Mouse (Mus musculus) common myeloid progenitor, adult 5-6 weeks (primary cell): Measurements from ENCODE around the gene Rgcc. TPM values are rescaled to one million over a fixed set of nuclear protein-coding genes. Genes with fewer than 3 reads are reported as not detected.
A peak's percentile ranks its signal among the peaks of the same experiment; 100 is the strongest.

Experiments used
- ATAC-seq: replicated peaks from 2 replicates; pipeline ENCODE4 v1.8.0; 2016; ENCODE audit warnings: low read depth, mild to moderate bottlenecking, moderate TSS enrichment, inconsistent platforms; ENCODE audit not compliant: poor library complexity, severe bottlenecking
- total RNA-seq: library from RNA; stranded (forward); fragments of 200-1000, 187-1606 nt; gene quantifications from 2 replicates; pipeline ENCODE4 v1.2.3, GENCODE M21; 2017

Gene Rgcc
- total RNA-seq, 1 experiment from 2014 or later: 35.5 TPM

GRCm38 (mm10) chr14:79251727-79252285 lies 49.6 kb downstream of the Rgcc start:
- ATAC-seq: 0 out of 2 replicates have a peak, but pooled peaks have one; percentile 60

- ATAC-seq: 0 out of 2 replicates have a peak, but pooled peaks have one; percentile 8
Measured at GRCm38 (mm10) chr14:79244571-79244970, 56.9 kb downstream of the Rgcc start.

- ATAC-seq: peak; percentile 89
Measured at GRCm38 (mm10) chr14:79243038-79243883, 58.2 kb downstream of the Rgcc start.

GRCm38 (mm10) chr14:79242386-79242720 lies 59.1 kb downstream of the Rgcc start:
- ATAC-seq: no peak

GRCm38 (mm10) chr14:79241656-79242385 lies 59.6 kb downstream of the Rgcc start:
- no peak for ATAC-seq

GRCm38 (mm10) chr14:79241057-79241570 lies 60.3 kb downstream of the Rgcc start:
- no peak for ATAC-seq

- no peak for ATAC-seq
Measured at GRCm38 (mm10) chr14:79239402-79239801, 62.0 kb downstream of the Rgcc start.

Other genes with a start within 250 kb of the Rgcc start
- gene Zfp957, start 54.3 kb downstream of the Rgcc start, total RNA-seq: not detected in 2 replicates
- 30.6 and 71.9 TPM in 2 replicates for gene Naa16, start 89.1 kb upstream of the Rgcc start, total RNA-seq
- gene Mtrf1, start 96.1 kb upstream of the Rgcc start, total RNA-seq: 19.4 and 27.9 TPM in 2 replicates
- 13.9 and 15.3 TPM in 2 replicates for gene Kbtbd7, start 124.9 kb upstream of the Rgcc start, total RNA-seq
- gene Kbtbd6, start 150.2 kb upstream of the Rgcc start, total RNA-seq: 2.9 and 7.1 TPM in 2 replicates
- 270 and 285 TPM in 2 replicates for gene Elf1, start 179.5 kb upstream of the Rgcc start, total RNA-seq
- gene Wbp4, start 179.9 kb upstream of the Rgcc start, total RNA-seq: 81.4 and 84.9 TPM in 2 replicates